Mouse (Mus musculus): ENCODE results near the gene Itgav.

GRCm38 (mm10) chr2:83698484-83698883, 25.7 kb upstream of the Itgav start:
- TF ChIP-seq POLR2A (IDR thresholded peaks at IDR 0.05; ENCODE audit: control insufficient read depth, extremely low read depth, insufficient read depth, low read length, poor library complexity) (no peak), CTCF (IDR thresholded peaks at IDR 0.05; ENCODE audit: borderline replicate concordance, control insufficient read depth, extremely low read depth, insufficient read depth, low read length, poor library complexity) (no peak)

All from thymus, adult 2 months (tissue).